Mouse (Mus musculus): ENCODE measurements around the gene Ntng1. TPM values are rescaled to one million over a fixed set of nuclear protein-coding genes. Genes with fewer than 3 reads are reported as not detected.

Gene Ntng1
- polyA plus RNA-seq, 1 experiment: 0.05 TPM

DNA sequence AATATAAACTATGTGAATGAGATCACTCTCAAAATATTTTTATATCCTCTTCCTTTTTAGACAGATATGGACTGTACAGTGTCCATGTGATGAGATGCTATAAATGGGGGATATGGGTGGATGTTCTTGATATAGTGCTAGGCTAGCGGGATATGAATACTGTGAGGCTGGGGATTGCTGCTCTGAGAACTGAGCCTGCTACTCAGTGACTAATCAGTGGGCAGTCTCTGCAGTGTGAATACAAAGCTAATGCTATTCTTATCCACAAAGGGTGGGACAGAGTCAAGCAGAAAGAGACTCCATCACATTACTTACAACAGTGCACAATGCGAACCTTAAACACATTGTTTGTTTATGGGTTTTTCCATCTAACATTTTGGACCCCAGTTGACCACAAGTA lies 206.2 kb downstream of the Ntng1 start:
- WGBS: 96% methylated on average over 2 of the region's 2 CpGs
- Histone ChIP-seq H3K36me3 (ENCODE audit: control insufficient read depth, insufficient read depth, low read length) (no peaks in the 10 kb centered on the region), H3K4me1 (ENCODE audit: control insufficient read depth, insufficient read depth, insufficient read length) (no peaks in the 10 kb centered on the region), H3K27me3 (ENCODE audit: control insufficient read depth, insufficient read depth, low read length) (no peaks in the 10 kb centered on the region), H3K27ac (ENCODE audit: insufficient read depth, low read length) (no peak overlapping the region), H3K4me3 (ENCODE audit: extremely low read depth, insufficient read depth, insufficient read length) (no peak overlapping the region)
- no peak for DNase-seq (ENCODE audit: low read depth in 1 of 2, low spot score in 2 of 2)
- no peak for TF ChIP-seq POLR2A (IDR thresholded peaks at IDR 0.05; ENCODE audit: low read depth, low read length)
- no peak for TF ChIP-seq CTCF (IDR thresholded peaks at IDR 0.05; ENCODE audit: extremely low read depth, insufficient read depth, insufficient read length, insufficient replicate concordance)

DNA sequence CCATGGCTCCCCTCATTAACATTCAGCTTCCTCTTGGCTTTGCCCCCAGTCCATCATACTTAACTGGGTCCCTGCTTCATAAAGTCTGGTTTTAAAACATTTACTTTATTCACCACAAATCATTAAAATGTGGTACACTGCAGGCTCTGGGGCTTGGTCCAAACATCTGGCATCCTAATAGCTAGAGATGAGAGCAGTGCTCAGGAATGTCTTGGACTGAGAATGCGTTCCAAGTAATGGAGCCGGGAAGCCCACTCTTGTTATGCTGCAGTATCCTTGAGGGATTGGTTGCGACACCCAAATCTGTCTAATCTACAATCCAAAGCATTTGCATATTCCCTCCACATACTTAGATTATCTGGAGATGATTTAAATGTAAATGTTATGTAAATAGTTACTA lies 207.5 kb downstream of the Ntng1 start:
- TF ChIP-seq CTCF (IDR thresholded peaks at IDR 0.05; ENCODE audit: extremely low read depth, insufficient read depth, insufficient read length, insufficient replicate concordance) (no peak), POLR2A (IDR thresholded peaks at IDR 0.05; ENCODE audit: low read depth, low read length) (no peak)
- 87% methylated on average over 3 of the region's 3 CpGs for WGBS
- no peaks in the 10 kb centered on the region for H3K36me3 ChIP-seq (ENCODE audit: control insufficient read depth, insufficient read depth, low read length)
- no peaks in the 10 kb centered on the region for H3K27me3 ChIP-seq (ENCODE audit: control insufficient read depth, insufficient read depth, low read length)
- no peak overlapping the region for H3K4me3 ChIP-seq (ENCODE audit: extremely low read depth, insufficient read depth, insufficient read length)
- no peaks in the 10 kb centered on the region for H3K4me1 ChIP-seq (ENCODE audit: control insufficient read depth, insufficient read depth, insufficient read length)
- DNase-seq (ENCODE audit: low read depth in 1 of 2, low spot score in 2 of 2): no peak
- H3K27ac ChIP-seq (ENCODE audit: insufficient read depth, low read length): no peak overlapping the region

DNA sequence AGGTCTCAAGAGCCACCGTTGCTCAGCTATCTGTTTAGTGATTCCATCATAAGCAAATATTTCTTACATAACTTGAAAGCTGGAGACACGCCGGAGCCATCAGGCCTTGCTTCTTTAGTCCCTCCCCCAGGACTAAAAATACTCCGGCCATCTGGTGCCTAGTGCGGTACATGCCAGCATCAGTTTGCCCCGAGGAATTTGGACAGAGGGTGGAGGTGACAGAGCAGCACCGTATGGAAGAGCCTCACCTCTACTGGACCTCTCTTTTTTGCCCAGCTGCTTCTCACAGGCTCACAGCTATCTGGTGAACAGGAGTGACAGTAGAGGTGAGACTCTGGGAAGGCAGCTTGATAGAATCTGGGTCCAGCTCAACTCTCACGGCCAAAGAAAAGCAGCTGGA lies 211.6 kb downstream of the Ntng1 start:
- no peaks in the 10 kb centered on the region for H3K36me3 ChIP-seq (ENCODE audit: control insufficient read depth, insufficient read depth, low read length)
- WGBS: 89% methylated on average over 8 of the region's 8 CpGs
- no peaks in the 10 kb centered on the region for H3K27me3 ChIP-seq (ENCODE audit: control insufficient read depth, insufficient read depth, low read length)
- H3K4me1 ChIP-seq (ENCODE audit: control insufficient read depth, insufficient read depth, insufficient read length): no peaks in the 10 kb centered on the region
- no peak for TF ChIP-seq POLR2A (IDR thresholded peaks at IDR 0.05; ENCODE audit: low read depth, low read length)
- TF ChIP-seq CTCF (IDR thresholded peaks at IDR 0.05; ENCODE audit: extremely low read depth, insufficient read depth, insufficient read length, insufficient replicate concordance): no peak
- no peak overlapping the region for H3K4me3 ChIP-seq (ENCODE audit: extremely low read depth, insufficient read depth, insufficient read length)
- DNase-seq (ENCODE audit: low read depth in 1 of 2, low spot score in 2 of 2): no peak
- no peak overlapping the region for H3K27ac ChIP-seq (ENCODE audit: insufficient read depth, low read length)

GRCm38 (mm10) chr3:109931021-109931420 lies 212.8 kb downstream of the Ntng1 start:
- no peaks in the 10 kb centered on the region for H3K36me3 ChIP-seq (ENCODE audit: control insufficient read depth, insufficient read depth, low read length)
- DNase-seq (ENCODE audit: low read depth in 1 of 2, low spot score in 2 of 2): no peak
- WGBS: 88% methylated on average over 5 of the region's 5 CpGs

GRCm38 (mm10) chr3:109923788-109924187 lies 220.0 kb downstream of the Ntng1 start:
- TF ChIP-seq POLR2A (IDR thresholded peaks at IDR 0.05; ENCODE audit: low read depth, low read length) (no peak), CTCF (IDR thresholded peaks at IDR 0.05; ENCODE audit: extremely low read depth, insufficient read depth, insufficient read length, insufficient replicate concordance) (no peak)
- WGBS: 76% methylated on average over 4 of the region's 4 CpGs
- Histone ChIP-seq H3K4me1 (ENCODE audit: control insufficient read depth, insufficient read depth, insufficient read length) (no peaks in the 10 kb centered on the region), H3K4me3 (ENCODE audit: extremely low read depth, insufficient read depth, insufficient read length) (no peak overlapping the region), H3K36me3 (ENCODE audit: control insufficient read depth, insufficient read depth, low read length) (no peaks in the 10 kb centered on the region), H3K27ac (ENCODE audit: insufficient read depth, low read length) (no peak overlapping the region), H3K27me3 (ENCODE audit: control insufficient read depth, insufficient read depth, low read length) (no peaks in the 10 kb centered on the region)
- no peak for DNase-seq (ENCODE audit: low read depth in 1 of 2, low spot score in 2 of 2)

More at GRCm38 (mm10) chr3:109931021-109931420, 212.8 kb downstream of the Ntng1 start:
- TF ChIP-seq POLR2A (IDR thresholded peaks at IDR 0.05; ENCODE audit: low read depth, low read length) (no peak), CTCF (IDR thresholded peaks at IDR 0.05; ENCODE audit: extremely low read depth, insufficient read depth, insufficient read length, insufficient replicate concordance) (no peak)
- Histone ChIP-seq H3K27me3 (ENCODE audit: control insufficient read depth, insufficient read depth, low read length) (no peaks in the 10 kb centered on the region), H3K27ac (ENCODE audit: insufficient read depth, low read length) (no peak overlapping the region), H3K4me1 (ENCODE audit: control insufficient read depth, insufficient read depth, insufficient read length) (no peaks in the 10 kb centered on the region), H3K4me3 (ENCODE audit: extremely low read depth, insufficient read depth, insufficient read length) (no peak overlapping the region)

DNA sequence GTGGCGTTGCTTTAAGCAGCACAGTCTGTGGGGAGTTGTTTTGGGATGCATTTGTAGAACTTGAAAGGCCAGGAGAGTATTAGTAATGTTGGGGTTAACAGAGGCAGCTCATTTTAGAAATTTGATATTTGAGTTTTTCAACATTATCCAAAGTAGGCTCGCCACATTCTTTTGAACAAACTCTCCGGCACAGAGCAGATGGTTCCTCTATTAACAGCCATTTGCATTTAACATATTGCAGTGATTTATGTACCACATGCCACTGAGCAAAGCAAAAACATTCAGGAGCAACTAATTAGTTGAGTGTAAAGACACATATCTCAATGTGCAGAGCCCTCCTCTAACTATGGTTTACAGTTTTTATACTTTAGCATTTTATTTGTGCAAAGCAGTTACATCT lies 224.8 kb downstream of the Ntng1 start:
- Histone ChIP-seq H3K36me3 (ENCODE audit: control insufficient read depth, insufficient read depth, low read length) (no peaks in the 10 kb centered on the region), H3K27me3 (ENCODE audit: control insufficient read depth, insufficient read depth, low read length) (no peaks in the 10 kb centered on the region), H3K4me1 (ENCODE audit: control insufficient read depth, insufficient read depth, insufficient read length) (no peaks in the 10 kb centered on the region), H3K4me3 (ENCODE audit: extremely low read depth, insufficient read depth, insufficient read length) (no peak overlapping the region), H3K27ac (ENCODE audit: insufficient read depth, low read length) (no peak overlapping the region)
- 82% methylated on average over 3 of the region's 3 CpGs for WGBS
- no peak for TF ChIP-seq POLR2A (IDR thresholded peaks at IDR 0.05; ENCODE audit: low read depth, low read length)
- no peak for TF ChIP-seq CTCF (IDR thresholded peaks at IDR 0.05; ENCODE audit: extremely low read depth, insufficient read depth, insufficient read length, insufficient replicate concordance)
- DNase-seq (ENCODE audit: low read depth in 1 of 2, low spot score in 2 of 2): no peak

- no peak for TF ChIP-seq CTCF (IDR thresholded peaks at IDR 0.05; ENCODE audit: extremely low read depth, insufficient read depth, insufficient read length, insufficient replicate concordance)
- no peak for TF ChIP-seq POLR2A (IDR thresholded peaks at IDR 0.05; ENCODE audit: low read depth, low read length)
- H3K4me3 ChIP-seq (ENCODE audit: extremely low read depth, insufficient read depth, insufficient read length): no peak overlapping the region
- DNase-seq (ENCODE audit: low read depth in 1 of 2, low spot score in 2 of 2): no peak
- H3K36me3 ChIP-seq (ENCODE audit: control insufficient read depth, insufficient read depth, low read length): no peaks in the 10 kb centered on the region
- WGBS: 85% methylated on average over 8 of the region's 8 CpGs
- no peaks in the 10 kb centered on the region for H3K4me1 ChIP-seq (ENCODE audit: control insufficient read depth, insufficient read depth, insufficient read length)
- no peaks in the 10 kb centered on the region for H3K27me3 ChIP-seq (ENCODE audit: control insufficient read depth, insufficient read depth, low read length)
- H3K27ac ChIP-seq (ENCODE audit: insufficient read depth, low read length): no peak overlapping the region
Observed at GRCm38 (mm10) chr3:109917926-109918694, 225.7 kb downstream of the Ntng1 start.
